Mouse (Mus musculus) G1E (cell line): ENCODE data around the gene Klhl9. TPM values are rescaled to one million over a fixed set of nuclear protein-coding genes. Genes with fewer than 3 reads are reported as not detected.

Source experiments
- ATAC-seq: 2 replicates; pipeline ENCODE4 v1.8.0; 2016; ENCODE audit warnings: mild to moderate bottlenecking; ENCODE audit not compliant: insufficient number of reproducible peaks, poor library complexity, low FRiP score, severe bottlenecking; ENCODE audit errors: extremely low read depth
- DNase-seq: peaks from one replicate; pipeline ENCODE4 v3.0.0; 2012; ENCODE audit warnings: low spot score
- H3K27me3 ChIP-seq: 2 replicates; pipeline ENCODE4 v1.6.1; 2012; ENCODE audit warnings: mild to moderate bottlenecking, low read length, inconsistent platforms; ENCODE audit not compliant: insufficient read depth
- H3K36me3 ChIP-seq: replicated peaks from 2 replicates; pipeline ENCODE3; 2012; ENCODE audit warnings: mild to moderate bottlenecking, inconsistent platforms
- H3K4me1 ChIP-seq: 2 replicates; pipeline ENCODE4 v1.6.1; 2012; ENCODE audit warnings: low read depth, low read length, inconsistent platforms, mixed read lengths; ENCODE audit not compliant: insufficient read depth
- H3K4me3 ChIP-seq: 2 replicates; pipeline ENCODE4 v1.5.1; 2012; ENCODE audit warnings: low read depth, mild to moderate bottlenecking, inconsistent platforms, low read length, moderate library complexity, mixed read lengths
- H3K9me3 ChIP-seq: replicated peaks from 2 replicates; pipeline ENCODE4 v1.6.1; 2012; ENCODE audit warnings: inconsistent platforms
- CTCF ChIP-seq: IDR thresholded peaks from 2 replicates; pipeline ENCODE4 v1.5.1; 2012; ENCODE audit warnings: low read depth, low read length, inconsistent platforms, mixed read lengths
- GATA1 ChIP-seq: IDR thresholded peaks from 2 replicates; pipeline ENCODE4 v1.6.1; 2012; ENCODE audit warnings: borderline replicate concordance, low read length, inconsistent platforms, mixed read lengths
- GATA2 ChIP-seq: IDR thresholded peaks from 2 replicates; pipeline ENCODE4 v1.6.1; 2012; ENCODE audit warnings: low read depth, low read length, inconsistent platforms, borderline replicate concordance
- POLR2AphosphoS5 ChIP-seq: IDR thresholded peaks from 2 replicates; pipeline ENCODE4 v1.6.1; 2012; ENCODE audit warnings: low read depth, low read length, inconsistent platforms; ENCODE audit not compliant: insufficient replicate concordance
- TAL1 ChIP-seq: conservative IDR thresholded peaks from 2 replicates; pipeline ENCODE4 v1.6.1; 2012; ENCODE audit warnings: low read depth, low read length, inconsistent platforms, mixed read lengths
- polyA plus RNA-seq: library from polyadenylated mRNA; stranded (reverse); fragments of >175 nt; gene quantifications from 2 replicates; pipeline ENCODE4 v1.2.3, GENCODE M21; 2012
- total RNA-seq, 2 experiments: library from RNA; stranded (forward) in 1 of 2; stranded (reverse) in 1 of 2; fragments of 200-1000 nt in 1 of 2; fragments of >200 nt in 1 of 2; fragmentation: Nextera tagmentation in 1 of 2; gene quantifications; 2 replicates each; pipeline ENCODE4 v1.2.3; 2014 to 2017

Gene Klhl9
- total and polyA plus RNA-seq, 3 experiments = 6.3 to 115 (median 64.7) TPM

DNA sequence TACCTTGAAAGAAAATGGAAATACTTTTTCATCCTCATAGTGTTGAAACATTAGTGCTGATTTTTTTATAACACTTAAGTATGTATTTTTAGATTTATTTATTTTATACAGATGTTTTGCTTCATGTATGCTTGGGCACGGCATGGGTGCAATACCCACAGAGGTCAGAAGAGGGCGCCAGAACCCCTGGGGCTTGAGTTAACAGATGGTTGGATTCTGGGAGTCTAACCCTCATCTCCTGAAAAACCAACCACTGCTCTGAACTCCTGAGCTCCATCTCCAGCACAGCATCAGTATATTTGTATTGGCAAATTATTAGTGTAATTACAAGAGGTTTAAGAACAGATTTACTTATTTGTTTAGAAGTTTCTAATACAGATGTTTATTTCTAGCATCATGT, 16.2 kb upstream of the Klhl9 start:
- DNase-seq = no peak
- Histone ChIP-seq H3K36me3 (no peaks in the 10 kb centered on the region), H3K4me1 (no peaks in the 10 kb centered on the region; the same call in 1 of the 2 replicates), H3K27me3 (0 out of 2 replicates have a peak, but pooled peaks cover 3% of the 10 kb centered on the region), H3K4me3 (no peak overlapping the region), H3K9me3 (no peaks in the 10 kb centered on the region)
- no peak for ATAC-seq
- TF ChIP-seq CTCF (peak; percentile 77), POLR2AphosphoS5 (no peak)

DNA sequence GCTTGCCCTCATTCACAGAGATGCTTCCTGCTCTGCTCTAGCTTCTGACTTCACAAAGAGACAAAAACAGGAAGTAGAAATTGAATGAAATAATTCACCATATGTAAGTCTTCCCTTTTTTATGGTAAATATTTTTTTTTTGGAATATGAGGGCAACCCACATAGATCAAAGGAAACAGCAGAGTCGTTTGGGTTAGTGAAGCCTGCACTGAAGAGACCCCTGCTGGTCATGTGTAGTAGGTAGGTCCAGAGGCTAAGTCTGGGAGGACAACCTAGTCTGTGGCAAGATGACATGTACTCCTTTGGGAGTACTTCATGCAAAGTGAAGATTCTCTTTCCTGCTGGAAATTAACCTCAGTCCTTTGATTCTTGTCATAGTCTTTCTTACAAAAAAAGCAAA, 5.1 kb upstream of the Klhl9 start:
- H3K4me3 ChIP-seq = no peak overlapping the region

GRCm38 (mm10) chr4:88726727-88727126, 4.5 kb upstream of the Klhl9 start:
- H3K27me3 ChIP-seq = 0 out of 2 replicates have a peak, but pooled peaks cover 4% of the 10 kb centered on the region
- DNase-seq = no peak
- H3K36me3 ChIP-seq = no peaks in the 10 kb centered on the region
- H3K4me1 ChIP-seq = peaks cover 5% of the 10 kb centered on the region
- H3K9me3 ChIP-seq = no peaks in the 10 kb centered on the region
- no peak for TF ChIP-seq GATA2
- no peak overlapping the region for H3K4me3 ChIP-seq
- no peak for ATAC-seq

More for the DNA sequence above, 5.1 kb upstream of the Klhl9 start:
- Histone ChIP-seq H3K27me3 (0 out of 2 replicates have a peak, but pooled peaks cover 4% of the 10 kb centered on the region), H3K36me3 (no peaks in the 10 kb centered on the region), H3K4me1 (peaks cover 5% of the 10 kb centered on the region), H3K9me3 (no peaks in the 10 kb centered on the region)
- TF ChIP-seq GATA1 = no peak
- TF ChIP-seq POLR2AphosphoS5 = no peak
- no peak for TF ChIP-seq TAL1
- TF ChIP-seq CTCF = no peak
- no peak for TF ChIP-seq GATA2
- ATAC-seq (no peak; the same call in 1 of the 2 replicates), DNase-seq (no peak)

- ATAC-seq (no peak), DNase-seq (no peak)
- no peak overlapping the region for H3K4me3 ChIP-seq
- H3K4me1 ChIP-seq = peaks cover 23% of the 10 kb centered on the region
- TF ChIP-seq GATA1 = no peak
- no peak for TF ChIP-seq TAL1
- no peak for TF ChIP-seq POLR2AphosphoS5
- no peak for TF ChIP-seq GATA2
- no peak for TF ChIP-seq CTCF
- peaks cover 16% of the 10 kb centered on the region for H3K36me3 ChIP-seq
- no peaks in the 10 kb centered on the region for H3K9me3 ChIP-seq
- 0 out of 2 replicates have a peak, but pooled peaks cover 4% of the 10 kb centered on the region for H3K27me3 ChIP-seq
These were observed 1.3 kb upstream of the Klhl9 start for GRCm38 (mm10) chr4:88723497-88724090.

GRCm38 (mm10) chr4:88718715-88719114, 3.5 kb downstream of the Klhl9 start:
- no peak for TF ChIP-seq CTCF
- TF ChIP-seq GATA2 = no peak
- TF ChIP-seq GATA1 = no peak
- no peak for TF ChIP-seq POLR2AphosphoS5
- TF ChIP-seq TAL1 = no peak
- no peaks in the 10 kb centered on the region for H3K9me3 ChIP-seq
- H3K27me3 ChIP-seq = no peaks in the 10 kb centered on the region
- no peak for ATAC-seq
- DNase-seq = no peak
- peaks cover 30% of the 10 kb centered on the region for H3K4me1 ChIP-seq
- H3K4me3 ChIP-seq = peak overlapping the region; percentile 44; the same call in 1 of the 2 replicates
- peaks cover 43% of the 10 kb centered on the region for H3K36me3 ChIP-seq

- no peak for ATAC-seq
- Histone ChIP-seq H3K27me3 (no peaks in the 10 kb centered on the region), H3K4me3 (no peak overlapping the region), H3K36me3 (peaks cover 44% of the 10 kb centered on the region), H3K9me3 (no peaks in the 10 kb centered on the region), H3K4me1 (peaks cover 16% of the 10 kb centered on the region)
- no peak for DNase-seq
- TF ChIP-seq POLR2AphosphoS5 = no peak
- no peak for TF ChIP-seq GATA1
- TF ChIP-seq GATA2 = no peak
- no peak for TF ChIP-seq TAL1
These were observed 7.2 kb downstream of the Klhl9 start for GRCm38 (mm10) chr4:88715059-88715458.
